8 mouse cellular contexts compared by ENCODE assay signal in the genomic region with DNA sequence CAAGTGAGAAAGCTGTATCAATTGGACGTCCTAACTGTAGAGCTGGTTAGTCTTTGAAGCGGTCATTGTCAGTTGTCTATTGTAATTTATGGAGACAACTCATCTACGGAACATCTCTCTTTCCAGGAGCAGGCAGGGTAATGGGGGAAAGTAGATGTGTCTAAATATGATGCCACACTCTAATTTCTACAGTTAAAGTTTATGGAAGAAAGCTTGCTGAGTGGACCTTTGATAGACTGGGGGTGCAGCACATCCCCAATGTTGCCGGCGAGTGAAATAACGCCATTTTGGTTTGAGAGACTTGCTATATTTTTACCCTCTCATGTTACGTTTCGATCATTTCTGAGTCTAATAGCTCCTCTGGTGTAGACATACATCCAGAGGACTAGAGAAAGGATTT. TPM values are rescaled to one million over a fixed set of nuclear protein-coding genes. Genes with fewer than 3 reads are reported as not detected.
DNase-seq lines count a peak whose midpoint lies in the region; ATAC-seq and TF ChIP-seq lines count a peak whose summit lies in the region.

No protein-coding gene starts in this region.

- under 1% methylated on average over 8 of the region's 8 CpGs for WGBS in kidney, embryonic 15.5 days
- under 1% methylated on average over 8 of the region's 8 CpGs for WGBS in embryonic facial prominence, embryonic 13.5 days
- under 1% methylated on average over 8 of the region's 8 CpGs for WGBS in hindbrain, postnatal 0 days
- 0% methylated on average over 8 of the region's 8 CpGs for WGBS in midbrain, embryonic 16.5 days

- H3K4me3 ChIP-seq in kidney, embryonic 15.5 days (replicated peaks) = peak overlapping the region; percentile 86
- peak overlapping the region; percentile 79 for H3K4me3 ChIP-seq in embryonic facial prominence, embryonic 13.5 days
- H3K4me3 ChIP-seq in hindbrain, postnatal 0 days (ENCODE audit: low read length) = peak overlapping the region; percentile 67
- peak overlapping the region; percentile 86 for H3K4me3 ChIP-seq in midbrain, embryonic 16.5 days (ENCODE audit: low read depth, low read length)

- peaks cover 15% of the 10 kb centered on the region for H3K27me3 ChIP-seq in kidney, embryonic 15.5 days
- peaks cover 7% of the 10 kb centered on the region for H3K27me3 ChIP-seq in embryonic facial prominence, embryonic 13.5 days
- H3K27me3 ChIP-seq in hindbrain, postnatal 0 days (ENCODE audit: insufficient read depth, low read length) = no peaks in the 10 kb centered on the region
- H3K27me3 ChIP-seq in midbrain, embryonic 16.5 days (ENCODE audit: control insufficient read depth, insufficient read depth, low read depth, low read length) = no peaks in the 10 kb centered on the region

- peak overlapping the region; percentile 88 for H3K4me2 ChIP-seq in kidney, embryonic 15.5 days
- H3K4me2 ChIP-seq in embryonic facial prominence, embryonic 13.5 days = peak overlapping the region; percentile 91
- H3K4me2 ChIP-seq in hindbrain, postnatal 0 days (ENCODE audit: low read depth, low read length) = peak overlapping the region; percentile 75
- H3K4me2 ChIP-seq in midbrain, embryonic 16.5 days (ENCODE audit: low read length) = peak overlapping the region; percentile 78

- H3K9ac ChIP-seq in kidney, embryonic 15.5 days = peak overlapping the region; percentile 37
- peak overlapping the region; percentile 75 for H3K9ac ChIP-seq in embryonic facial prominence, embryonic 13.5 days
- H3K9ac ChIP-seq in hindbrain, postnatal 0 days (replicated peaks; ENCODE audit: low read length) = peak overlapping the region; percentile 64
- H3K9ac ChIP-seq in midbrain, embryonic 16.5 days (ENCODE audit: low read depth, low read length) = peak overlapping the region; percentile 83

- peak overlapping the region; percentile 74 for H3K27ac ChIP-seq in kidney, embryonic 15.5 days
- peak overlapping the region; percentile 97 for H3K27ac ChIP-seq in embryonic facial prominence, embryonic 13.5 days
- H3K27ac ChIP-seq in hindbrain, postnatal 0 days = peak overlapping the region; percentile 92
- peak overlapping the region; percentile 91 for H3K27ac ChIP-seq in midbrain, embryonic 16.5 days (ENCODE audit: low read length)

- H3K4me1 ChIP-seq in kidney, embryonic 15.5 days = peaks cover 53% of the 10 kb centered on the region
- H3K4me1 ChIP-seq in embryonic facial prominence, embryonic 13.5 days = peaks cover 32% of the 10 kb centered on the region
- 0 out of 2 replicates have a peak, but pooled peaks cover 9% of the 10 kb centered on the region for H3K4me1 ChIP-seq in hindbrain, postnatal 0 days (ENCODE audit: insufficient read depth, low read length)
- peaks cover 8% of the 10 kb centered on the region; the same call in 1 of the 2 replicates for H3K4me1 ChIP-seq in midbrain, embryonic 16.5 days (ENCODE audit: control insufficient read depth, insufficient read depth, low read length)

- no peaks in the 10 kb centered on the region for H3K9me3 ChIP-seq in kidney, embryonic 15.5 days (replicated peaks)
- no peaks in the 10 kb centered on the region for H3K9me3 ChIP-seq in embryonic facial prominence, embryonic 13.5 days
- no peaks in the 10 kb centered on the region for H3K9me3 ChIP-seq in hindbrain, postnatal 0 days (ENCODE audit: low read length)
- H3K9me3 ChIP-seq in midbrain, embryonic 16.5 days (replicated peaks; ENCODE audit: control insufficient read depth, low read length, poor library complexity, severe bottlenecking) = no peaks in the 10 kb centered on the region

- no peak for TF ChIP-seq CTCF in hindbrain, postnatal 0 days (IDR thresholded peaks at IDR 0.05; ENCODE audit: low read depth)

- H3K36me3 ChIP-seq in kidney, embryonic 15.5 days = no peaks in the 10 kb centered on the region
- no peaks in the 10 kb centered on the region for H3K36me3 ChIP-seq in embryonic facial prominence, embryonic 13.5 days
- H3K36me3 ChIP-seq in hindbrain, postnatal 0 days (ENCODE audit: insufficient read depth, low read length) = no peaks in the 10 kb centered on the region
- no peaks in the 10 kb centered on the region for H3K36me3 ChIP-seq in midbrain, embryonic 16.5 days (ENCODE audit: control insufficient read depth, insufficient read depth, low read length)

- no peak for DNase-seq in kidney, postnatal 25 days
- no peak for DNase-seq in hindbrain, postnatal 0 days (ENCODE audit: low spot score)
- DNase-seq in thymus, postnatal 14 days = no peak
- DNase-seq in thymus, postnatal 25 days = no peak
- no peak for DNase-seq in kidney, postnatal 4 days

- ATAC-seq in kidney, embryonic 15.5 days (replicated peaks; ENCODE audit: low FRiP score) = no peak
- ATAC-seq in embryonic facial prominence, embryonic 13.5 days (ENCODE audit: insufficient number of reproducible peaks, insufficient read depth, low FRiP score, low TSS enrichment, low read depth) = no peak
- ATAC-seq in hindbrain, postnatal 0 days = no peak
- ATAC-seq in midbrain, embryonic 16.5 days = peak; percentile 0; the same call in 1 of the 2 replicates

RNA-seq across cellular contexts. Expression of a gene that starts 2.5 kb away (rescaled TPM):
- 35.4 and 37.0 TPM in 2 replicates for polyA plus RNA-seq in kidney, embryonic 15.5 days (2015; fragmentation: Nextera tagmentation; extraction: Ambion mirVana)
- polyA plus RNA-seq in embryonic facial prominence, embryonic 13.5 days (2015; fragmentation: Nextera tagmentation; extraction: Ambion mirVana) = 35.9 and 38.3 TPM in 2 replicates
- total RNA-seq in hindbrain, postnatal 0 days (2014; rRNA removed) = 34.4 and 40.9 TPM in 2 replicates
- 11.7 and 12.5 TPM in 2 replicates for polyA plus RNA-seq in hindbrain, postnatal 0 days (2015; fragmentation: Nextera tagmentation; extraction: Ambion mirVana)
- polyA plus RNA-seq in midbrain, embryonic 16.5 days (2015; fragmentation: Nextera tagmentation; extraction: Ambion mirVana) = 21.0 and 21.3 TPM in 2 replicates
